Mouse (Mus musculus): ENCODE measurements at regions not wholly inside any gene's neighbourhood (a gene's known extent, or its start where the extent isn't known, plus 50 kb on each side); places are given as distances from the start of the nearest gene placed in this dataset.
A peak's percentile ranks its signal among the peaks of the same experiment; 100 is the strongest.

- no peak for DNase-seq (ENCODE audit: low spot score in 2 of 2)
These were observed 748.4 kb downstream of the Inhba start for GRCm38 (mm10) chr13:16760045-16760444.

- DNase-seq (ENCODE audit: low spot score in 2 of 2), result no peak
These were observed 749.8 kb downstream of the Inhba start for GRCm38 (mm10) chr13:16761415-16761814.

- DNase-seq (ENCODE audit: low spot score in 2 of 2), result no peak
These were observed 750.7 kb downstream of the Inhba start for GRCm38 (mm10) chr13:16762326-16762725.

GRCm38 (mm10) chr13:16762727-16763512 lies 751.3 kb downstream of the Inhba start:
- no peak for DNase-seq (ENCODE audit: low spot score in 2 of 2)

GRCm38 (mm10) chr13:16763746-16764145 lies 752.1 kb downstream of the Inhba start:
- DNase-seq (ENCODE audit: low spot score in 2 of 2), result peak in 1 of 2 experiments; percentile 2

- no peak for DNase-seq (ENCODE audit: low spot score in 2 of 2)
These were observed 757.8 kb downstream of the Inhba start for GRCm38 (mm10) chr13:16769409-16769808.

GRCm38 (mm10) chr13:16769848-16770422 lies 758.3 kb downstream of the Inhba start:
- DNase-seq (ENCODE audit: low spot score in 2 of 2), result no peak

GRCm38 (mm10) chr13:16771845-16772244 lies 760.2 kb downstream of the Inhba start:
- no peak for DNase-seq (ENCODE audit: low spot score in 2 of 2)

- DNase-seq (ENCODE audit: low spot score in 2 of 2), result no peak
These were observed 793.9 kb downstream of the Inhba start for GRCm38 (mm10) chr13:16805560-16805959.

Measured in natural killer cell, adult 2 months (primary cell).